Mouse (Mus musculus) erythroblast, embryonic 14.5 days (primary cell): ENCODE measurements around the gene Sgk2. TPM values are rescaled to one million over a fixed set of nuclear protein-coding genes. Genes with fewer than 3 reads are reported as not detected.

Experiments
- H3K27me3 ChIP-seq: 2 replicates; pipeline ENCODE4 v1.6.1; 2012; ENCODE audit warnings: inconsistent platforms; ENCODE audit not compliant: control insufficient read depth
- H3K36me3 ChIP-seq: 2 replicates; pipeline ENCODE4 v1.6.1; 2012; ENCODE audit warnings: mild to moderate bottlenecking, inconsistent platforms; ENCODE audit not compliant: control insufficient read depth
- H3K4me1 ChIP-seq: 2 replicates; pipeline ENCODE4 v1.6.1; 2012; ENCODE audit warnings: inconsistent platforms; ENCODE audit not compliant: control insufficient read depth
- H3K4me3 ChIP-seq: replicated peaks from 2 replicates; pipeline ENCODE3; 2012; ENCODE audit warnings: moderate library complexity, mild to moderate bottlenecking, inconsistent platforms
- H3K9me3 ChIP-seq: 2 replicates; pipeline ENCODE4 v1.6.1; 2012; ENCODE audit warnings: low read length, inconsistent platforms, mixed read lengths; ENCODE audit not compliant: control insufficient read depth
- GATA1 ChIP-seq: IDR thresholded peaks from 2 replicates; pipeline ENCODE4 v1.6.1; 2012; ENCODE audit warnings: low read length, inconsistent platforms, mixed read lengths
- TAL1 ChIP-seq: IDR thresholded peaks from 3 replicates; pipeline ENCODE4 v1.6.1; 2012; ENCODE audit warnings: low read length, inconsistent platforms, mixed read lengths
- polyA plus RNA-seq: library from polyadenylated mRNA; stranded (reverse); fragments of >175 nt; gene quantifications from 2 replicates; pipeline ENCODE4 v1.2.3, GENCODE M21; 2012

Sgk2 gene
- not detected in 2 replicates for polyA plus RNA-seq

DNA sequence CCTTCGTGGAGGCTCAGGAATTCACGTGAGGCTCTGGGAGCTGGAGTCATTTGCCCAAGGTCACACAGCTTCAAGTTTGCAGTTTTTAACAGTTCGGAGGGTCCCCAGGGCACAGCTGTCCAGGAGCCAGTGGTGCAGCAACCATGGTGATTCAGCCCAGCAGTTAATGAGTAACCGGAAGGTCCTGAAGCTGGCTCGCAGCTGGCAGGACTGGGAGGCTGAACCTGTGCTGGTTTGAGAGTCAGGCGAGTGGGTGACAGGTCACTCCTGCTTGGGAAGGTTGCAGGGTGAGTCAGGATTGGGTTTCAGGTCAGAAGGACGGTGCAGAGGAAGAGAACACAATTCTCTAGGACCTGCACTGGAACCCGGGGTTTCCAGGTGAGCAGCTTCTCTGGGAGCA lies at the start of gene Sgk2:
TSS of gene Sgk2 (plus strand) at position 113 of the 400 bp plus-strand sequence.
- Histone ChIP-seq H3K4me1 (no peaks in the 10 kb centered on the region), H3K27me3 (no peaks in the 10 kb centered on the region), H3K36me3 (no peaks in the 10 kb centered on the region), H3K4me3 (no peak within 1 kb of the TSS), H3K9me3 (no peaks in the 10 kb centered on the region)
- no peak for TF ChIP-seq GATA1
- no peak for TF ChIP-seq TAL1

DNA sequence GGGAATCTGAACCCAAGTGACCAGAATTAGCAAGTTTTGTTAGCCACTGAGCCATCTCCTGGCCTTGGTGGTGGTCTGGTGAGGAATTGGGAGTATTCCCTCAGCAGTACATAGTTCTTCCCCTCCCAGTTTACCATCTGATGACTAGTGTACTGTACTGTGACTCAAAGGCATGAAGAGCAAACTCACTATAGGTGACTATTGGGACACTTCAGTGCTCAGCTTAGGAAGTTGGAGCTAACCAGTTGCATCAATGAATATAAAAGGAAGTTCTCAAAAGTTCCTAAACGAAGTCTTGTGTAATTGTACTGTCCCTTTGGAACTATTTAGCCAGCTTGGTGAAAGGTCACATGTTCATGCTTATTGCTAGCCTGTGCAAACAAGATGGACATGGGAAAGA lies 47.6 kb upstream of the Sgk2 start:
- Histone ChIP-seq H3K9me3 (no peaks in the 10 kb centered on the region), H3K36me3 (peaks cover 67% of the 10 kb centered on the region), H3K27me3 (peaks cover 37% of the 10 kb centered on the region), H3K4me1 (peaks cover 4% of the 10 kb centered on the region), H3K4me3 (no peak overlapping the region)
- TF ChIP-seq GATA1 (no peak), TAL1 (no peak)

DNA sequence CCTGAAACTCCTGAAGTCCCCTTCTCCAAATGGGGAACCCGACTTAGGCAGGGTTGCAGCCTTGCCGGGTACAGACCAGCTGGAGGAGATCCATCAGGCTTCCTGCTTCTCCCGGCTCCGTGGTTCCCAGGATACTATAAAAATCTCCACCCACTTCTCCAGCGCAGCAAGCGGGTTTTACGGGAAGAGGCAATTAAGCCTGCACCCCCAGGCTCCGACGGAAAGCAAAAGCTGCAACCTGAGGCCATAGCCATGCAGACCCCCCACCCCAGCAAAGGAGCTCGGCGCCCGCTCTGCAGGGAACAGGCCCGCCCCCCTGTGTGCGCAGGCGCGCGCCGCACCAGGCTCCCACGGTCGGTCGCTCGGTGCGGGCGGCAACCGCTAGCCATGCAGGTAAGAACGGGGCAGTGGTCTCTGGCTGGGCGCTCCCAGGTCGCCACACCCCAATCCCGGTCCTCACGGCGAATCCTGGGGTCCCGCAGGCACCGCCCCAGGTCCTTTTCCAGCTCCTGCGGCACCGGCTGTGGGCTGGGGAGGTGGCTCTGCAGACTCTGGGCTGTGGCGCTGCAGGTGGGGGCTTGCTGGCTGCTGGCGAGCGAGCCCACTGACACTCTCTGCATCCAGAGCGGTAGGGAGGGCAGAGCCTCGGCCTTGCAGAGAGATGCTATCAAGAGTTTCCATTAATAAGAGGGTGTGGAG lies 43.8 kb upstream of the Sgk2 start, which contains the start of gene L3mbtl1:
TSS of gene L3mbtl1 (plus strand) at position 325 of the 699 bp plus-strand sequence.
- Histone ChIP-seq H3K4me3 (peak within 1 kb of the TSS; percentile 24), H3K36me3 (peaks cover 30% of the 10 kb centered on the region), H3K4me1 (peaks cover 13% of the 10 kb centered on the region), H3K27me3 (peaks cover 43% of the 10 kb centered on the region), H3K9me3 (no peaks in the 10 kb centered on the region)
- TF ChIP-seq TAL1 (no peak), GATA1 (no peak)

DNA sequence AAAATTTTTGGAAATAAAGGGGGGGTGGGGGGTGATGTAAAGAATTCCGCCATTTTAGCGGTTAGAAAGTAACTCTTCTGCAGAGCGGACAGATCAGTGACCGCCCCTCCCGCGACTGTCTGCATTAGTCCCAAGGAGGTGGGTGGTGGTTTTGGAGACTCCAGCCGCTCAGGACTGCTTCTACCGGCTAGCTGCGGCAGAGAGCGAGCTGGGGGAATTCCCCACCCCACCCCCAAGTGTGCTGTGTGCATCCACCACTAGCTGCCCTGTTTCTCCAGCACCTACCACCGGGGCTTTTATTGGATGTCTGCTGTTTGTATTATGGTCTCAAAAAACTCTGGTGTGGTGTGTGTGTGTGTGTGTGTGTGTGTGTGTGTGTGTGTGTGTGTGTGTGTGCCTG lies 43.2 kb upstream of the Sgk2 start:
- TF ChIP-seq GATA1 (no peak), TAL1 (no peak)
- Histone ChIP-seq H3K9me3 (no peaks in the 10 kb centered on the region), H3K4me1 (peaks cover 13% of the 10 kb centered on the region), H3K4me3 (no peak overlapping the region), H3K36me3 (peaks cover 24% of the 10 kb centered on the region), H3K27me3 (peaks cover 43% of the 10 kb centered on the region)

DNA sequence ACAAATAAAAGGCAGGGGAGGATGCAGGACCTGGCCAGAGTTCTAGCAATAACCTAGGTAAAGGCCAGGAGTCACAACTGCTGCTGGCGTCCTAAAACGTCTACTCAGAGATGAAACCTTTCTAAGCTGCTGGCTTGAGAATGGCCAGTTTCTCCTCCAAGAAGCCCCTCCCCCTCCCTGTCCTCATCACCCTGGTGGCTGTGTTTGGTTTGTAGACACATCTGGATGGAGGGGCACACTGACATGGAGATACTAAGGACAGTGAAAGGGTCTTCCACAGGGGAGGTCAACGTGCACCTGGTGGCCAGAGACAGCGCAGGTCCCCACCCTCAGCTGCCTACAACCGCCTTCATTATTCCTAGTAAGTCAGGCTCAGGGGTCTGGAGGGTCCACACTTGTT lies 40.2 kb upstream of the Sgk2 start:
- TF ChIP-seq TAL1 = no peak
- no peak for TF ChIP-seq GATA1
- no peaks in the 10 kb centered on the region for H3K9me3 ChIP-seq
- H3K4me1 ChIP-seq = peaks cover 13% of the 10 kb centered on the region
- H3K27me3 ChIP-seq = peaks cover 32% of the 10 kb centered on the region
- H3K36me3 ChIP-seq = no peaks in the 10 kb centered on the region
- no peak overlapping the region for H3K4me3 ChIP-seq

DNA sequence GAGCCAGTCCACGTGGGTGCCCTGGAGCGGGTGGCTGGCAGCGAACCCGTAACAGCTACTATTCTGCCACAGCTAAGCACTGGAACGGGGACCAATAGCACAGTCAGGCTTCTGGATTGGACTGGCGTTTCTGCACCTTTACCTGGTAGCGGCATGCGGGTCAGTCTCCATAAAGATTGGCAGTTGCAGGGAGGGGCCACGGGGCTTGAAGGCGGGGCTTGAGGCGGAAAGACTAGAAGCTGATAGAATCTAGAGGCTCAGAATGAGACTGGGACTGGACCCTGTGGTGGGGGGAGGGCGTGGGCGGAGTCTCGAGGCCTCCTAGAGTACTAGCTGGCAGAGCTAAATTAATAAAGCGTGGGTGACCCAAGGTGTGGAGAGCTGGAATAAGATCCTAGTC lies 39.4 kb upstream of the Sgk2 start:
- Histone ChIP-seq H3K4me1 (peaks cover 13% of the 10 kb centered on the region), H3K27me3 (peaks cover 24% of the 10 kb centered on the region), H3K4me3 (peak overlapping the region; percentile 39), H3K36me3 (no peaks in the 10 kb centered on the region), H3K9me3 (no peaks in the 10 kb centered on the region)
- TF ChIP-seq TAL1 (no peak), GATA1 (no peak)

DNA sequence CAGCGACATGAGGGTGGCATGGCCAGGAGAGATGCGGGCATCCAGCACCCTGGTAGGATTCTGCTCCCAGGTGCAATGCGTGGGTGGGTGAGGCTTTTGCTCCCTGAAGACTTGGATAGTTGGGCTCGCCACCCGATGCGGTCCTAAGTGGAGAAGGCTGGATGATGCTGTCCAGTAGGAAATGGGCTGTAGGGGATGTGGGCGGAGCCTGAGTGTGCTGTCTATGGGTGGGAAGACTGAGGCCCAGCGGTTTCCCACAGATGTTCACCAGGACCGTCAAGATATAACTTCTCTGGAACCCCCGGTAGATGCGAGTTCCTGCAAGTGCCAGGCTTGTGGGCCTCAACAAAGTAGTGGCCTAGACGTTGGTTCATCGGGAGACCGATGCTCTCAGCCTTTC lies 38.9 kb upstream of the Sgk2 start:
- Histone ChIP-seq H3K4me1 (peaks cover 13% of the 10 kb centered on the region), H3K4me3 (peak overlapping the region; percentile 39), H3K36me3 (no peaks in the 10 kb centered on the region)

DNA sequence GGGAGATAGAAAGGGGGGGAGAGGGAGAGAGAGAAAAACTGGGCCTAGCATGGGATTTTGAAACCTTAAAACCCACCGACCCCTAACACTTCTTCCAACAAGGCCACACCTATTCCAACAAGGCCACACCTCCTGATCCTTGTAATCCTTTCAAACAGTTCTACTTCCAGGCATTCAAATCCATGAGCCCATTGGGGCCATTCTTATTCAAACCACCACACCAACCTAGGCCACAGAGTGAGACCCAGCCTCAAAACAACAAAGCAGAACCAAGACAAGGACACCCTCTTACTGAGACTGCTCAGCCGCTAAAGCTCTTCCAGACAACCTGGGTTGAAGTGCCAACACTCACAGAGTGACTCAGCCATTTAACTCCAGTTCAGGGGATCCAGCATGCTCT lies 36.4 kb upstream of the Sgk2 start:
- Histone ChIP-seq H3K4me3 (no peak overlapping the region), H3K36me3 (no peaks in the 10 kb centered on the region), H3K9me3 (no peaks in the 10 kb centered on the region), H3K27me3 (peaks cover 3% of the 10 kb centered on the region), H3K4me1 (peaks cover 9% of the 10 kb centered on the region)
- TF ChIP-seq GATA1 (no peak), TAL1 (no peak)

More for the DNA sequence above, 38.9 kb upstream of the Sgk2 start:
- Histone ChIP-seq H3K9me3 (no peaks in the 10 kb centered on the region), H3K27me3 (peaks cover 19% of the 10 kb centered on the region)
- TF ChIP-seq GATA1 (no peak), TAL1 (no peak)

DNA sequence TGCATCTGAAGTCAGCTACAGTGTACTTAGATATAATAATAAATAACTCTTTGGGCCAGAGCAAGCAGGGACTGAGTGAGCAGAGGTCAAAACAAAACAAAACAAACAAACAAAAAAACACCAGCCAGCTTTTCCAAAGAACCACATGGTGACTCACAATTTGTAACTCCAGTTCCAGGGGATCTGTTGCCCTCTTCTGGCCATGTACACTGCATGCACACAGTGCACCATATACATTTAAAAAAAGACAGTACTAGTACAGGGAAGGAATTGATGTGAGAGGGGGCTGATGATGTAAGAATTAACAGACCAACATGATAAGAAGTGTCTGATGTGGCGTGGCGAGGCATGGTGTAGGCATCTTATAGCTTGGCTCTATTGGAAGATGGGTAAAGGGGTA lies 30.3 kb upstream of the Sgk2 start:
- Histone ChIP-seq H3K36me3 (no peaks in the 10 kb centered on the region), H3K4me1 (no peaks in the 10 kb centered on the region), H3K9me3 (no peaks in the 10 kb centered on the region), H3K4me3 (no peak overlapping the region), H3K27me3 (no peaks in the 10 kb centered on the region)
- TF ChIP-seq GATA1 (no peak), TAL1 (no peak)
